Mouse (Mus musculus) testis, adult 2 months (tissue): Measurements from ENCODE around the gene Dnajc25.
A peak's percentile ranks its signal among the peaks of the same experiment; 100 is the strongest.

Experiments
- CTCF ChIP-seq: fragments of 200-500 bp; IDR thresholded peaks from 2 replicates; pipeline ENCODE4 v1.5.1; 2012; ENCODE audit warnings: low read depth, mild to moderate bottlenecking, inconsistent platforms, low read length, moderate library complexity; ENCODE audit not compliant: control insufficient read depth, insufficient read depth, insufficient replicate concordance
- POLR2A ChIP-seq: fragments of 200-500 bp; IDR thresholded peaks from 2 replicates; pipeline ENCODE4 v1.6.1; 2012; ENCODE audit warnings: low read depth, mild to moderate bottlenecking, inconsistent platforms, low read length, moderate library complexity; ENCODE audit not compliant: control insufficient read depth

GRCm38 (mm10) chr4:59002948-59003805 lies 8.3 kb downstream of the Dnajc25 start, which contains the start of gene Gm20503:
- TF ChIP-seq POLR2A (peak; percentile 95), CTCF (no peak)
